Mouse (Mus musculus): ENCODE results near the gene Bbc3. TPM values are rescaled to one million over a fixed set of nuclear protein-coding genes. Genes with fewer than 3 reads are reported as not detected.
"Not testable (repeated sequence)": the region's sequence is repeated elsewhere in the genome, so short reads cannot be mapped to it uniquely, and the experiment has no call there.

Gene Bbc3
- 3.7 and 4.1 TPM in 2 replicates for polyA plus RNA-seq (2015; fragmentation: Nextera tagmentation; extraction: Ambion mirVana)

- not testable (repeated sequence) for H3K27me3 ChIP-seq (ENCODE audit: control insufficient read depth, insufficient read depth, low read length); H3K9me3 ChIP-seq (replicated peaks; ENCODE audit: control insufficient read depth, low read length); ATAC-seq (ENCODE audit: insufficient read depth, low FRiP score); H3K36me3 ChIP-seq (ENCODE audit: control insufficient read depth, insufficient read depth, low read length)
- H3K9ac ChIP-seq (ENCODE audit: low read length): peak within 1 kb of the TSS; percentile 78
- 46% methylated on average over 1 of the region's 1 CpGs for WGBS
- H3K4me2 ChIP-seq (ENCODE audit: low read depth, low read length): peak within 1 kb of the TSS; percentile 100
- H3K4me1 ChIP-seq (ENCODE audit: control insufficient read depth, insufficient read depth, low read length): peaks cover 27% of the 10 kb centered on the region
- H3K4me3 ChIP-seq (replicated peaks; ENCODE audit: low read length): peak within 1 kb of the TSS; percentile 78
- H3K27ac ChIP-seq (ENCODE audit: low read length): peak within 1 kb of the TSS; percentile 59
These were observed at the start of gene Bbc3 for GRCm38 (mm10) chr7:16308093-16308492. TSS of gene Bbc3 (plus strand) at chr7:16308393.

- WGBS: 84% methylated on average over 5 of the region's 5 CpGs
These were observed 49.0 kb upstream of the Bbc3 start, which contains the start of gene C5ar1 for GRCm38 (mm10) chr7:16259110-16259590. TSS of gene C5ar1 (minus strand) at chr7:16259540.

GRCm38 (mm10) chr7:16261097-16261496, 47.1 kb upstream of the Bbc3 start:
- H3K27me3 ChIP-seq (ENCODE audit: control insufficient read depth, insufficient read depth, low read length): no peaks in the 10 kb centered on the region
- no peaks in the 10 kb centered on the region for H3K36me3 ChIP-seq (ENCODE audit: control insufficient read depth, insufficient read depth, low read length)
- H3K4me2 ChIP-seq (ENCODE audit: low read depth, low read length): no peak overlapping the region
- no peaks in the 10 kb centered on the region for H3K9me3 ChIP-seq (replicated peaks; ENCODE audit: control insufficient read depth, low read length)
- no peaks in the 10 kb centered on the region for H3K4me1 ChIP-seq (ENCODE audit: control insufficient read depth, insufficient read depth, low read length)
- WGBS: 65% methylated on average over 1 of the region's 1 CpGs
- peak; percentile 40; the same call in 1 of the 2 replicates for ATAC-seq (ENCODE audit: insufficient read depth, low FRiP score)
- H3K4me3 ChIP-seq (replicated peaks; ENCODE audit: low read length): no peak overlapping the region
- H3K27ac ChIP-seq (ENCODE audit: low read length): no peak overlapping the region
- H3K9ac ChIP-seq (ENCODE audit: low read length): no peak overlapping the region

More at GRCm38 (mm10) chr7:16259110-16259590, 49.0 kb upstream of the Bbc3 start, which contains the start of gene C5ar1:
- Histone ChIP-seq H3K4me2 (ENCODE audit: low read depth, low read length) (no peak within 1 kb of the TSS), H3K36me3 (ENCODE audit: control insufficient read depth, insufficient read depth, low read length) (no peaks in the 10 kb centered on the region), H3K4me3 (replicated peaks; ENCODE audit: low read length) (no peak within 1 kb of the TSS), H3K27me3 (ENCODE audit: control insufficient read depth, insufficient read depth, low read length) (no peaks in the 10 kb centered on the region), H3K27ac (ENCODE audit: low read length) (no peak within 1 kb of the TSS), H3K9me3 (replicated peaks; ENCODE audit: control insufficient read depth, low read length) (no peaks in the 10 kb centered on the region), H3K9ac (ENCODE audit: low read length) (no peak within 1 kb of the TSS), H3K4me1 (ENCODE audit: control insufficient read depth, insufficient read depth, low read length) (no peaks in the 10 kb centered on the region)
- no peak for ATAC-seq (ENCODE audit: insufficient read depth, low FRiP score)

- Histone ChIP-seq H3K4me3 (replicated peaks; ENCODE audit: low read length) (no peak overlapping the region), H3K9ac (ENCODE audit: low read length) (no peak overlapping the region), H3K4me1 (ENCODE audit: control insufficient read depth, insufficient read depth, low read length) (no peaks in the 10 kb centered on the region), H3K27ac (ENCODE audit: low read length) (no peak overlapping the region), H3K9me3 (replicated peaks; ENCODE audit: control insufficient read depth, low read length) (no peaks in the 10 kb centered on the region), H3K4me2 (ENCODE audit: low read depth, low read length) (no peak overlapping the region), H3K27me3 (ENCODE audit: control insufficient read depth, insufficient read depth, low read length) (no peaks in the 10 kb centered on the region), H3K36me3 (ENCODE audit: control insufficient read depth, insufficient read depth, low read length) (no peaks in the 10 kb centered on the region)
- ATAC-seq (ENCODE audit: insufficient read depth, low FRiP score): no peak
- WGBS: 26% methylated on average over 8 of the region's 8 CpGs
These were observed 45.0 kb upstream of the Bbc3 start for GRCm38 (mm10) chr7:16263015-16263787.

- Histone ChIP-seq H3K4me2 (ENCODE audit: low read depth, low read length) (no peak overlapping the region), H3K27ac (ENCODE audit: low read length) (no peak overlapping the region), H3K27me3 (ENCODE audit: control insufficient read depth, insufficient read depth, low read length) (no peaks in the 10 kb centered on the region), H3K4me1 (ENCODE audit: control insufficient read depth, insufficient read depth, low read length) (no peaks in the 10 kb centered on the region), H3K9ac (ENCODE audit: low read length) (no peak overlapping the region), H3K9me3 (replicated peaks; ENCODE audit: control insufficient read depth, low read length) (no peaks in the 10 kb centered on the region), H3K4me3 (replicated peaks; ENCODE audit: low read length) (no peak overlapping the region), H3K36me3 (ENCODE audit: control insufficient read depth, insufficient read depth, low read length) (no peaks in the 10 kb centered on the region)
- WGBS: 70% methylated on average over 5 of the region's 5 CpGs
- no peak for ATAC-seq (ENCODE audit: insufficient read depth, low FRiP score)
These were observed 44.4 kb upstream of the Bbc3 start for GRCm38 (mm10) chr7:16263843-16264242.

GRCm38 (mm10) chr7:16265856-16266255, 42.3 kb upstream of the Bbc3 start:
- Histone ChIP-seq H3K27ac (ENCODE audit: low read length) (no peak overlapping the region), H3K9ac (ENCODE audit: low read length) (no peak overlapping the region), H3K4me3 (replicated peaks; ENCODE audit: low read length) (no peak overlapping the region), H3K36me3 (ENCODE audit: control insufficient read depth, insufficient read depth, low read length) (no peaks in the 10 kb centered on the region), H3K4me1 (ENCODE audit: control insufficient read depth, insufficient read depth, low read length) (no peaks in the 10 kb centered on the region), H3K4me2 (ENCODE audit: low read depth, low read length) (no peak overlapping the region), H3K27me3 (ENCODE audit: control insufficient read depth, insufficient read depth, low read length) (no peaks in the 10 kb centered on the region), H3K9me3 (replicated peaks; ENCODE audit: control insufficient read depth, low read length) (no peaks in the 10 kb centered on the region)
- no peak for ATAC-seq (ENCODE audit: insufficient read depth, low FRiP score)
- WGBS: 88% methylated on average over 11 of the region's 11 CpGs

- WGBS: 81% methylated on average over 7 of the region's 7 CpGs
- not testable (repeated sequence) for H3K4me1 ChIP-seq (ENCODE audit: control insufficient read depth, insufficient read depth, low read length); H3K4me3 ChIP-seq (replicated peaks; ENCODE audit: low read length); H3K36me3 ChIP-seq (ENCODE audit: control insufficient read depth, insufficient read depth, low read length); H3K27me3 ChIP-seq (ENCODE audit: control insufficient read depth, insufficient read depth, low read length); H3K4me2 ChIP-seq (ENCODE audit: low read depth, low read length); H3K27ac ChIP-seq (ENCODE audit: low read length); H3K9me3 ChIP-seq (replicated peaks; ENCODE audit: control insufficient read depth, low read length); ATAC-seq (ENCODE audit: insufficient read depth, low FRiP score); H3K9ac ChIP-seq (ENCODE audit: low read length)
These were observed 41.6 kb upstream of the Bbc3 start for GRCm38 (mm10) chr7:16266593-16266992.

GRCm38 (mm10) chr7:16271139-16271538, 37.1 kb upstream of the Bbc3 start:
- 75% methylated on average over 1 of the region's 1 CpGs for WGBS

GRCm38 (mm10) chr7:16272681-16273080, 35.5 kb upstream of the Bbc3 start:
- ATAC-seq (ENCODE audit: insufficient read depth, low FRiP score): peak; percentile 84

More at GRCm38 (mm10) chr7:16271139-16271538, 37.1 kb upstream of the Bbc3 start:
- Histone ChIP-seq H3K27me3 (ENCODE audit: control insufficient read depth, insufficient read depth, low read length) (no peaks in the 10 kb centered on the region), H3K9ac (ENCODE audit: low read length) (no peak overlapping the region), H3K36me3 (ENCODE audit: control insufficient read depth, insufficient read depth, low read length) (peaks cover 13% of the 10 kb centered on the region; the same call in 1 of the 2 replicates), H3K27ac (ENCODE audit: low read length) (no peak overlapping the region), H3K4me2 (ENCODE audit: low read depth, low read length) (no peak overlapping the region), H3K4me3 (replicated peaks; ENCODE audit: low read length) (no peak overlapping the region), H3K4me1 (ENCODE audit: control insufficient read depth, insufficient read depth, low read length) (peaks cover 35% of the 10 kb centered on the region), H3K9me3 (replicated peaks; ENCODE audit: control insufficient read depth, low read length) (no peaks in the 10 kb centered on the region)
- no peak for ATAC-seq (ENCODE audit: insufficient read depth, low FRiP score)

More at GRCm38 (mm10) chr7:16272681-16273080, 35.5 kb upstream of the Bbc3 start:
- Histone ChIP-seq H3K4me3 (replicated peaks; ENCODE audit: low read length) (peak overlapping the region; percentile 76), H3K9me3 (replicated peaks; ENCODE audit: control insufficient read depth, low read length) (no peaks in the 10 kb centered on the region), H3K36me3 (ENCODE audit: control insufficient read depth, insufficient read depth, low read length) (peaks cover 14% of the 10 kb centered on the region; the same call in 1 of the 2 replicates), H3K4me1 (ENCODE audit: control insufficient read depth, insufficient read depth, low read length) (peaks cover 36% of the 10 kb centered on the region), H3K27me3 (ENCODE audit: control insufficient read depth, insufficient read depth, low read length) (no peaks in the 10 kb centered on the region), H3K27ac (ENCODE audit: low read length) (peak overlapping the region; percentile 99), H3K4me2 (ENCODE audit: low read depth, low read length) (peak overlapping the region; percentile 94), H3K9ac (ENCODE audit: low read length) (peak overlapping the region; percentile 87)
- WGBS: under 1% methylated on average over 46 of the region's 46 CpGs

Data from stomach, embryonic 16.5 days (tissue).